Mouse (Mus musculus): ENCODE data around the gene Tmem156. TPM values are rescaled to one million over a fixed set of nuclear protein-coding genes. Genes with fewer than 3 reads are reported as not detected.

Tmem156 gene
- total RNA-seq, 2 experiments from 2014 or later: not detected

DNA sequence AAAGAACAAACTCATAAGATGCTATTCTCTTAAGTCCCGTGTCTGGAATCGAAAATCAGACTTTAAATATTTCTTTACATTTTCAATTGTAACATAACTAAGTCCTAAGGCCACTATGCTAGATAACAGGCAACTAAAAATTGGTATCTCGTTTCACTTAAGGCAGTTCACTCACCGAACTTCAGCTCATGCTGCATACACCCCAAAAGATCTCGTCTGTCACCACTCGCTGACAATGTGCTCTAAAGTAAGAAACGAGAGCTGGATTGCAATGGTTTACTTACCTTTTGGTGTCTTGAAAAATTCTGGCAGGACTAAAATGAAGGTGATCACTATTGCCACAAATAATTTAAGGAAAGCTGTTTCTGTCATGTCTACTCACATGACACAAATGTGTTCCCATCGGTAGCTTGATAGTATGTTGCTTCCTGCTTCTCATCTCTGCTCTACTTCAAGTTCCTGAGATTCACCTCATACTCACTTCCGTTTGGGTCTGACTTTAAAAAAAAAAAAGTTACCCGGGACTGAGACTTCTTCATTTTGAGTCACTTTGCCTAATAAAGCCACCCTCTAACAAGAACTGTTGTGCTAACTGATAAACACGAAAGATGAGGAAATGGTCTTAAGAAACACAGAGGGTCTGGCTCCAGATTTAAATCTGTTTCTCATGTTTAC is 611 bp downstream of the Tmem156 start:
- no peak for DNase-seq
- Histone ChIP-seq H3K27ac (no peak overlapping the region), H3K4me3 (no peak overlapping the region)
- no peak for TF ChIP-seq CTCF (IDR thresholded peaks at IDR 0.05)
- intact Hi-C loops (cut with DNase I): no loop called here

DNA sequence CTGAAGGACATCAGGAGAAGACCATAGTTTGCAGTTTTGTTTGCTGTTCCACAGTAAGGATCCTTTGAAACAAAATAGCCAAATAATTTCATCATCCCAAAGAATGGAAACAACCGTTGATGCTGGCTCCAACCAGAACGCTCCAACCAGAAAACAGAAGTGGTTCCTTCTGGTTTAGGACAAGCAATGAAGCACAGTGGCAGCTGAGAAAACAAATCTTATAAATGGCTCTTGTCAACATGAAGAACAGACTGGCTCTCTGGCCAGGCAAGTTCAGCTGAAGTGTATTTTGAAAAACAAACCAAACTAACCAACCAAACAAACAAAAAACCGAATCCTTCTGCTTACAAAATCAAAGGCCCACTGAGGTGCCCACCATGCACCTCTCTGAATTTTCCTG is 2.2 kb downstream of the Tmem156 start:
- intact Hi-C loops (cut with DNase I): loop anchor here (10.0 kb wide), 1 partner anchor 105 kb away; the partner anchor contains the start of gene Wdr19
- no peak overlapping the region for H3K27ac ChIP-seq
- H3K4me3 ChIP-seq: no peak overlapping the region
- no peak for TF ChIP-seq CTCF (IDR thresholded peaks at IDR 0.05)
- no peak for DNase-seq

DNA sequence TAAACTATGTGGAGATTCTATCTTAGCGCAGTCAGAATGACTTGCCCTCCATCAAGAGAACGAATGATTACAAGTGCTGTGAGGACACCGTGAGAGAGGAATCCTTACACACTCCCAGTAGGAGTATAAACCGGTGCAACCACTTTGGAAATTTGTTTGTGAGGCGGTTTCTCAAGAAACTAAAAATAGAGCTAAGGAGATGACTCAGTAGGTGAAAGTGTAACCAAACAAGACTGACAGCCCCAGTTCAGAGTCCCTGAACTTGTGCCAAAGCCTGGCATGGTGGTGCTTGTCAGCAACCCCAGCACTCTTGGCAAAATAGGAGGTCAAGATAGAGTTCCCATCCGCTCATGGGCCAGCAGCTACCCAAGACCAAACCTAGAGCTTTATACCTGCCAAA is 5.4 kb downstream of the Tmem156 start:
- peak overlapping the region; percentile 26; the same call in 1 of the 2 replicates for H3K4me3 ChIP-seq
- intact Hi-C loops (cut with DNase I): loop anchor here (10.0 kb wide), 1 partner anchor 108 kb away; the partner anchor contains the start of gene Wdr19
- peak overlapping the region; percentile 85 for H3K27ac ChIP-seq
- DNase-seq: peak; percentile 93
- no peak for TF ChIP-seq CTCF (IDR thresholded peaks at IDR 0.05)

DNA sequence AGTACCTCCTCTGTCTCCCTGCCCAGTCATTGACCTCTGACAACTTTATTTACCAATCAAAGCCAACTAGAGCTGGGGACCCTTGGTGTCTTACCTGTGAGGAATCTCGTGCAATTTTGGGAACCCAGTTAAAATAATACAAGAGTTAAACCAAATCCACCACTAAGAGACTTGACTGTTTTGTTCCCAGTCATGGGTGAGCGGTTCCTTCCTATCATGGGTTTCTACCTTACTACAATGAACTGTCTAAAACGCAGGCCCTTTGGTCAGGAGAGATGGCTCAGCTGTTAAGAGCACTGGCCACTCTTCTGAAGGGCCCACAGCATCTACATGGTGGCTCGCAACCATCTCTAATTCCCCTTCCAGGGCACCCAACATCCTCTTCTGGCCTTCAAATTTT is 10.1 kb downstream of the Tmem156 start:
- no peak overlapping the region for H3K27ac ChIP-seq
- no peak for DNase-seq
- intact Hi-C loops (cut with DNase I): loop anchor here (10.0 kb wide), 1 partner anchor 113 kb away; the partner anchor contains the start of gene Wdr19
- no peak for TF ChIP-seq CTCF (IDR thresholded peaks at IDR 0.05)
- H3K4me3 ChIP-seq: no peak overlapping the region

DNA sequence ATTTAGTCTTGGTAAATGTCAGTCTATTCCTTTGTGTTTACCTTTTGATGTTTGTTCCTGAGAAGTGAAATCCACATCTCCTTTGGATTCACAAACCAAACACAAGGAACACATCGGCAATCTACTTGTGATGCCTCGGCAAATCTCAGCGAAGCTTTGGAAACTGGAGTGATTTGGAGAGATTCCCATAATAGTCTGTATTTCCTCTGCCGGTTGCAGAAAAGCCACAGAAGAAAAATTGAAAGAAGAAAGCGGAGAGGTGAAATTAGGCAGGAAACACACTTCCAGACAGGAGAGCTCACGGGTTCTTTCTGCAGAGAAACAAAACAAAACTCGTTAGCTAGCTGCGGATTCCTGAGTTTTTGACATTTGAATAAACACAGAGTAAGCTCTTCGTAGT is 12.1 kb downstream of the Tmem156 start:
- no peak for DNase-seq
- intact Hi-C loops (cut with DNase I): loop anchor here (10.0 kb wide), 1 partner anchor 115 kb away; the partner anchor contains the start of gene Wdr19
- TF ChIP-seq CTCF (IDR thresholded peaks at IDR 0.05): no peak
- peak overlapping the region; percentile 57 for H3K4me3 ChIP-seq
- H3K27ac ChIP-seq: peak overlapping the region; percentile 66

DNA sequence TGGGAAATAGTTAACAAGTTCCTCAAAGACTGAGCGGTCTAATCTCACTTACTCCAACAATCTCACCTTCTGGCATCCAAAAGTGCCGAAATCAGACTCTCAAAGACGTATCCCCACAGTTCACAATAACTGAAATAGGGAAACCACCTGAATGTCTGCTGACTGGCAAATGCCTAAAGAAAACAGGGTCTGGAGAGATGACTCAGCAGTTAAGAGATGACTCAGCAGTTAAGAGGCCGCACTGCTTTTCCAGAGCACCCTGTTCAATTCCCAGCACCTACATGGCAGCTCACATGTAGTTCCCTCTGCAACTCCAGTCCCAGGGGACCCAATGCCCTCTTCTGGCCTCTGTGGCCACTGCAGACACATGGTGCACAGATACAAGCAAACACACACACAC is 13.9 kb downstream of the Tmem156 start:
- no peak for TF ChIP-seq CTCF (IDR thresholded peaks at IDR 0.05)
- no peak for DNase-seq

DNA sequence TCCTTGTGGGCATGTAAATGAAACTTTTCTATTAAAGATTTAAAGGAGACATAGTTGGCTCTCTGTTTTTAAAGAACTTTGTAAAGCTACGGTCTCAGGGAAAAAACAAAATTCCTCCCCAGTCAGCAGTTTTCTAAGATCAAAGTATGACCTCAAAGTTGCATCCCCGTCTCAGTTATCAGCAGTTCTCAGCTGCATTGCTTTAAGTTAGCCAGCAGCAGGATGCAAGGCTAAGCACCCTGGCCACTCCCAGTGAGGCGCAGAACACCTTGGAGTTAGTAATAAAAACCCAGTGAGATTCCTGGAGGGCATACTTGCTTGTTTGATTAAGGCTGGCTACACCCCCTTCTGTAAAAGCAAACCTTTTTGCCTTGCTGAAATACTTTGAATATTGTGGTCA is 15.2 kb downstream of the Tmem156 start:
- no peak for DNase-seq
- H3K4me3 ChIP-seq: no peak overlapping the region
- intact Hi-C loops (cut with DNase I): no loop called here
- no peak overlapping the region for H3K27ac ChIP-seq
- no peak for TF ChIP-seq CTCF (IDR thresholded peaks at IDR 0.05)

More for the DNA sequence above, 13.9 kb downstream of the Tmem156 start:
- intact Hi-C loops (cut with DNase I): no loop called here
- Histone ChIP-seq H3K27ac (no peak overlapping the region), H3K4me3 (no peak overlapping the region)

DNA sequence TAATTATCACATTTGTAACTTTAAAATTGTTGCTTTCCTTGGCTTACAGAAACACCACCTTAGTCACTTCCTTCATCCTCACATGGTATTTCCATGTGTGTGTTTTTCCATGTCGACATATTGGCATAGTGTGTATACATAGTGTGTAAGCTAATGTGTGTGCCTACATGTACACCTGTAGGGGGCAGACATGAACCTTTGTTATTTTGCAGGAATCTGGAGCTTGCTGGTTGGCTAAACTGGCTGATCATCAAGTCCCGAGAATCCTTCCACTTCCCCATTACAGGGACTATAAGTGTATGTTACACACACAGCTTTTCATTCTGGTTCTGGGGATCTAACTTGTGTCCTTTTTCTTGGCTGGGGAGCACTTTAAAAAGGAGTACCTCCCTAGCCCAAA is 15.8 kb downstream of the Tmem156 start:
- no peak overlapping the region for H3K27ac ChIP-seq
- intact Hi-C loops (cut with DNase I): no loop called here
- no peak for DNase-seq
- no peak overlapping the region for H3K4me3 ChIP-seq
- TF ChIP-seq CTCF (IDR thresholded peaks at IDR 0.05): peak; percentile 42

DNA sequence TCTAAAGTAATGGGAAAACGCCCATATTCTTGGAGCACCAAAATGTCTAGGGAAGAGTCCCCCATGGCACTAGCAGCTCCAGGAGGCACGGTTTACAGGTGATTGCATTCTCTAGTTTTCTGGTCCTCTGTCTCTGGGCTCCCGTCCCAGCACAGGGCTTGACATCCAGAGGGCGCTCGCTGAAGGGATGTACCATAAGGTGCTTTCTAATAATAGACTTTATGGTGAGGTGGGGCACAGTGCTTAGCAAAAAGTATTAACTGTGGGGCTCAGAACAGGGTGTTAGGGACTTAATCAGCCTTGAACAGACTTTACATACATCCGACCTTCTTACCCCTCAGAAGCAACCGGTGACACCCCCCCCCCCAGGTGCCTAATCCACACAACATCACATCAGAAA is 17.2 kb downstream of the Tmem156 start:
- peak; percentile 61 for TF ChIP-seq CTCF (IDR thresholded peaks at IDR 0.05)
- peak; percentile 55 for DNase-seq
- intact Hi-C loops (cut with DNase I): loop anchor here (2.0 kb wide), 1 partner anchor 138 kb away; no protein-coding TSS in a partner anchor
- H3K4me3 ChIP-seq: no peak overlapping the region
- H3K27ac ChIP-seq: no peak overlapping the region

DNA sequence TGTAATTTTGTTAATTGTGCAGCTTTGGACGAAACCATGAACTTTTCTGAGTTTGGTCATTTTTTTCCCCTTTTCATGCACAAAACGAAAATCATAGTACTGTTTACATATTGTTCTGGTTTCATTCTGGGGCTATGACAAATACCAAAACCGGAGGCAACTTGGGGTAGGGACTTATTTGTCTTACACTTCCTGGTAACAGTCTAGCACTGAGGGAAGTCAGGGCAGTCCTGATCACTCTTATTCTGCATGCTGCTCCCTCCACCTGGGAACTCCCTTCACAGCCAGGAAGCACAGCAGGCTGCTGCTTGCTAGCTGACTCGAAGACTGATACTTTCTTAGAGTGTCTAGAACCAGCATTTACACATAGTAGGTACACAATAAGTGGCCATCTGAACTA is 18.7 kb downstream of the Tmem156 start:
- TF ChIP-seq CTCF (IDR thresholded peaks at IDR 0.05): no peak
- intact Hi-C loops (cut with DNase I): no loop called here
- no peak for DNase-seq
- H3K27ac ChIP-seq: no peak overlapping the region
- H3K4me3 ChIP-seq: no peak overlapping the region

DNA sequence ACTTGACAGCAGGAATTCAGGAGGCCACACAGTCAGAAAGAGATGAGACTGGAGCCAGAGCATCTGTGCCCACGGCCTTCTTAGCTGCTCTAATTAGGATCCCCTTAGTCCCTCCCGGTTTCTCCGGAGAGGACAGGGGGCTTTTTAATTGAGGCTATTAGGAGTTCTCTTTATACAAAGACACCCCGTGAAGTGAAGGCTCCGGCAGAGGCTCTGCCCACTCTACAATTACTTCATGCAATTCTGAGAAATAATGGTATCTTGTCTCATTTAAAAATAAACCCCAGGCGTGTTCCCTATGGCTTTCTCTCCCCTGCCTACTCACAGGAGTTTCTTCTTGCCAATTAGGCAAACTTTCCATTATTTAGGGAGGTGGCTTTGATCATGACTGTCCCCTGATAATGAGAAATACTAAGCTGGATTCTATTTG is 20.2 kb downstream of the Tmem156 start:
- no peak for DNase-seq
- intact Hi-C loops (cut with DNase I): no loop called here
- Histone ChIP-seq H3K27ac (no peak overlapping the region), H3K4me3 (no peak overlapping the region)
- no peak for TF ChIP-seq CTCF (IDR thresholded peaks at IDR 0.05)

DNA sequence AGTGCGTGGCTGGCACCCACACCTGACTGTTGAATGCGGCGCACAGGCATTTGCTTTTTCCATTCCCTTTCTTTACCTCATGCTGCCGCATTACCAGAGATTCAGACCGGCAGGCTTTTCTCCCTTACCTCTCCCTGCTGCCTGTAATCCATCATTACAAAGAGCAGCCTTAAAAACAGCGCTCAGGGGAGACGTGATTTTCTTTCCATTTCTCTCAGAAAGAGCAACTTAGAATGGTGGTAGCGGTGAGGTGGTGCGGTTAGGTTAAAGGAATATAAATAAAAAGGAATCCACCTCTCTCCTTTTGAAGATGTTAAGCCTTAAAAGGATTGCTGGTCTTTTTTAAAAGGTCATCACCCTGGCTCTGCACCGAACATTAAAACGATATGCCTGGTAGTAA is 22.1 kb downstream of the Tmem156 start:
- intact Hi-C loops (cut with DNase I): no loop called here
- Histone ChIP-seq H3K27ac (no peak overlapping the region), H3K4me3 (no peak overlapping the region)
- no peak for TF ChIP-seq CTCF (IDR thresholded peaks at IDR 0.05)
- no peak for DNase-seq

DNA sequence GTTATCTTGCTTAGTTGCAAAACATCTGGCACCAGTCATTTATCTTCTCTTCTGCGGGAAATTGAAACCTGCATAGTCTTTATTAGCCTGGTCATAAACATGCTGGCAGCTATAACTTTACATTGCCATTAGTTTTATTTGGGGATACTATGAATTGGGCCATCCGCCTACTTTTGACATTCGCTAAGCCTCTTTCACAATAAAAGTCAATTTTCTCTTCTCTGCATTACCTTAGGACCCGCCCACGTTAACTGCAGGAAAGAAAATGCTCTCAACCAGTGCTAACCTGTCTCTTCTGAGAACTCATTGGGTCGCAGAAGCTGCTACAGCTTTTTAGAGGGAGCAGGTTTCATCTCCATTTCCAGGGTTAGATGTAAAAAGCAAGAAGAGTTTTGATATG is 23.8 kb downstream of the Tmem156 start:
- no peak for DNase-seq
- H3K4me3 ChIP-seq: no peak overlapping the region
- no peak for TF ChIP-seq CTCF (IDR thresholded peaks at IDR 0.05)
- intact Hi-C loops (cut with DNase I): no loop called here
- H3K27ac ChIP-seq: no peak overlapping the region

DNA sequence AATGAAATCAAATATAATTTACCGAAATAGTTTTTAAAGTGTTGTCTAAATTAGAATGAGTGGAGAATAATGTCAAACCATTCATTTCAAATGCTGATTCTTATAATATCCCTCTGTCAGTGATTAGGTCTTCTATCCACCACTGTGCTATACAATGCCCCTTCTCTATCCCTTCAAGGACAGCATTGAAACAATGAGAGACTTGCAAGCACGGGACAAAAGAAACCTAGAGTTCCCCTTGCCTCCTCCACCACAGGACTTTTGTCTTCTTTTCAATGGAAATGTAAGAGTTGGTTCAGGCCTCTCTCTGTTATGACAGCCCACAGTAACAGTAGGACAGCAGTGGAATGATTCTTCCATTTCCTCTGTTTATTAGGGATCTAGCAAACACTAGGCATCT is 28.7 kb downstream of the Tmem156 start:
- intact Hi-C loops (cut with DNase I): no loop called here
- DNase-seq: no peak
- TF ChIP-seq CTCF (IDR thresholded peaks at IDR 0.05): no peak
- H3K27ac ChIP-seq: no peak overlapping the region
- H3K4me3 ChIP-seq: no peak overlapping the region

All from gastrocnemius, adult 2 months (tissue).